Mouse (Mus musculus) layer of hippocampus, adult 9-11 months (tissue): Measurements from ENCODE around the gene Gm49358.

ENCODE experiments used
- DNase-seq: peaks from one replicate; pipeline ENCODE4 v3.0.0; 2022

Gm49358 gene

DNA sequence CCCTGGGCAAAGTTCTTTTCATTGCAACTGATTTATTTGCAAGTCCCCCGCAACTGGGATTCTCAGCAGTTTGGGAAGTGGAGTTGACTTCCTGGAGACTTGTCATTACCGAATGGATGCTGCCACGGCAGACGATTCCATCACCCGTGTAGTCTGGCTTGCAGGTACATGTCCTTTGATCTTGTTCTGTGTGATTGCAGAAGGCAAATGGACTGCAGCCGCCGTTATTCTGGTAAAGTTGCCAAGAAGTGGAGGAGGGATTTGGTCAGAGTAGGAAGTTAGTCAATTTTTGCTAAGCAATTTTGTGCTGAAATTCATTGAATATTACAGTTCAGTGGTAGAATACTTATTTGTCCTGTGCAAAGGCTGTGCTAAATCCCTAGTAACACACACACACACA is 114.9 kb downstream of the Gm49358 start:
- no peak for DNase-seq

DNA sequence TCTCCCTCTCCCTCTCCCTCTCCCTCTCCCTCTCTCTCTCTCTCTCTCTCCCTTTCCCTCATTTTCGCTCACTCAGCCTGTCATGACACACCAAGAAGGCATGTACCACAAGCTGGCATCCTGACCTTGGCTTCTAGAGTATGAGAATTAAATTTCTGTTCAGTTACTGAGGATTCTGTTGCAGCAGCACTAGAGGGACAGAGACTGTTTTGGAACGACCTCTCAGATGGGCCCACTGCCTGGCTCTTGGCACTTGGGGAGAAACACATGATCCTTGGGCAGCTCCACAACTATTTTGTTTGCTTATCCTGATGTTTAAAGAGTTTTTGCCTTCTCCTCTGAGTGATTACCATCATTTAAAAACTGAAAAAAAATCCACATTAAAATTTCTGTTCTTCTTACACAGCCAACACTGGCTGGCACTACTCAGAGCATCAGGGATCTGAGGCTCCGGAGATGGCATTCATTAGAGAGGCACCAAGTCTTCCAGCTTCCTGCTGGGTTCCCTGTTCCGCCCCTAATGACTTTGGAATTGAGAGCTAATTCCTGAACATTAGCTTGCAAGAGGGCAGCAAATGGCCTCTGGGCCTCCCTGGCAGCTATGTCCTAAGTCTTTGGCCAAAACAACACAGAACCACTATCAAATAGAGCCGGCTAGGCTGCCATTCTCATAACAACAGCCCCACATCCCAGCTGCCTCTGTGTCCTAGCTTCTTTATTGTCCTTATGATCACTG is 116.5 kb downstream of the Gm49358 start:
- DNase-seq, result no peak

DNA sequence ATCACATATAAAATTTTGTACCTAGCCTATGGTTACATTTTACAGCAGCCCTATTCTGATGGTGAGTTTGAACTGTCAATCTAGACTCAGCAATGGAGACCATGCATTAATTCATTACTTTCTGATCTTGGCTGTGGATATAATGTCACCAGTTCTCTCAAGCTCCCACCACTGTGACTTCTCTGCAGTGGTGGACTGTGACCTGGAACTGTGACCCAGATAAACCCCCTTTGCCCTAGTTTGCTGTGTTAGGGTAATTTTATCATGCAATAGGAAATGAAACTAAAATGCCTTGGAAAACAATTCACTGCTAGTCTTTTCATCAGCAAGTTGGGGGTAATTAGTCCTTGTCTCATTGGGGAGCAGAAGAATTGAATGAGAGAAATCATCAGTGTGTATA is 117.7 kb downstream of the Gm49358 start:
- no peak for DNase-seq
